Mouse (Mus musculus) adrenal gland, adult (tissue): Measurements from ENCODE around the gene Epas1.

Experiments used
- DNase-seq, 2 experiments: peaks; one replicate each; pipeline ENCODE4 v3.0.0; 2022 to 2023; ENCODE audit warnings: low spot score in 1 of 2; ENCODE audit not compliant: inconsistent age in 2 of 2

Gene Epas1

GRCm38 (mm10) chr17:86754806-86755571 is 1.5 kb downstream of the Epas1 start:
- peak; percentile 71 to 91 for DNase-seq

- peak in 1 of 2 experiments; percentile 82 for DNase-seq
Measured at GRCm38 (mm10) chr17:86755581-86756195, 2.2 kb downstream of the Epas1 start.

- no peak for DNase-seq
Measured at GRCm38 (mm10) chr17:86757621-86758020, 4.1 kb downstream of the Epas1 start.

GRCm38 (mm10) chr17:86761859-86762258 is 8.4 kb downstream of the Epas1 start:
- DNase-seq: no peak

GRCm38 (mm10) chr17:86762479-86763242 is 9.2 kb downstream of the Epas1 start:
- DNase-seq: no peak

- DNase-seq: no peak
Measured at GRCm38 (mm10) chr17:86765762-86766404, 12.4 kb downstream of the Epas1 start.

GRCm38 (mm10) chr17:86766412-86766811 is 12.9 kb downstream of the Epas1 start:
- peak in 1 of 2 experiments; percentile 28 for DNase-seq

- no peak for DNase-seq
Measured at GRCm38 (mm10) chr17:86768596-86768995, 15.1 kb downstream of the Epas1 start.

- peak; percentile 94 to 96 for DNase-seq
Measured at GRCm38 (mm10) chr17:86769330-86770211, 16.1 kb downstream of the Epas1 start.

- DNase-seq: peak in 1 of 2 experiments; percentile 85
Measured at GRCm38 (mm10) chr17:86770848-86771247, 17.3 kb downstream of the Epas1 start.

GRCm38 (mm10) chr17:86772035-86772434 is 18.5 kb downstream of the Epas1 start:
- DNase-seq: peak in 1 of 2 experiments; percentile 56

- peak in 1 of 2 experiments; percentile 37 for DNase-seq
Measured at GRCm38 (mm10) chr17:86772929-86773588, 19.6 kb downstream of the Epas1 start.

- DNase-seq: peak; percentile 45 to 87
Measured at GRCm38 (mm10) chr17:86776538-86776937, 23.0 kb downstream of the Epas1 start.

GRCm38 (mm10) chr17:86778147-86778546 is 24.6 kb downstream of the Epas1 start:
- DNase-seq: peak in 1 of 2 experiments; percentile 43

- peak in 1 of 2 experiments; percentile 53 for DNase-seq
Measured at GRCm38 (mm10) chr17:86779191-86780130, 26.0 kb downstream of the Epas1 start.

GRCm38 (mm10) chr17:86780708-86781318 is 27.3 kb downstream of the Epas1 start:
- peak in 1 of 2 experiments; percentile 83 for DNase-seq

- DNase-seq: peak; percentile 77 to 91
Measured at GRCm38 (mm10) chr17:86781755-86782400, 28.4 kb downstream of the Epas1 start.
